In the genomic region with DNA sequence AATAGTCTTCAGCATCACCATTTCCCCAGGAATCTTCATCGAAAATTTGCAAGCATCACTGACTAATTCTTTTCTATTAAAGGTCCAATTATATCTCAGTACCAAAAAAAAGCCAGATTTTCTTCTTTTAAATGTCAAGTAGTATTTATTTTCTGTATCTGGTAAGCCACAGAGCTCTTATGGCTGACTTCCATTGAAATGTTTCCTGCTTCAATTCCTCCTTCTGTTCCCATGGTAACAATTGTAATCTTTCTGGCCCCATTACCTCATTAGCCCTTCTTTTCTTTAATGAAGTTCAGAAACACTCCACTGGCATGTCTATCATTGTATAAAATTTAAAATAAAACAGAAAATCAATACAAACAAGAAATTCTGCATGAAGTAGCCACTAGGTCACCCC, we compare ENCODE assay signal across 30 mouse cellular contexts.
DNase-seq lines count a peak whose midpoint lies in the region; ATAC-seq and TF ChIP-seq lines count a peak whose summit lies in the region.
"Had no signal": no experiment of that assay in that cellular context is flagged by ENCODE, and none has a peak within 500 bp of the region (broad histone marks: within the 10 kb centered on the region; RNA-seq: fewer than 3 reads in every experiment).

No protein-coding gene starts in this region.

- H3K27me3 ChIP-seq in forebrain, embryonic 16.5 days (replicated peaks; ENCODE audit: control insufficient read depth, insufficient read depth, low read length) = no peaks in the 10 kb centered on the region
- no peaks in the 10 kb centered on the region for H3K27me3 ChIP-seq in forebrain, embryonic 10.5 days (ENCODE audit: poor library complexity, severe bottlenecking)
- H3K27me3 ChIP-seq in midbrain, postnatal 0 days (ENCODE audit: insufficient read depth, low read length) = no peaks in the 10 kb centered on the region
- no peaks in the 10 kb centered on the region for H3K27me3 ChIP-seq in midbrain, embryonic 11.5 days (ENCODE audit: control insufficient read depth, insufficient read depth, low read length)
- H3K27me3 ChIP-seq: embryonic facial prominence, embryonic 13.5 days; heart, embryonic 12.5 days; heart, embryonic 15.5 days; hindbrain, embryonic 13.5 days; intestine, embryonic 15.5 days had no signal

- no peaks in the 10 kb centered on the region for H3K4me1 ChIP-seq in forebrain, embryonic 16.5 days (replicated peaks; ENCODE audit: control insufficient read depth, insufficient read depth, low read length)
- no peaks in the 10 kb centered on the region for H3K4me1 ChIP-seq in forebrain, embryonic 10.5 days
- H3K4me1 ChIP-seq in midbrain, postnatal 0 days (ENCODE audit: insufficient read depth, low read length) = no peaks in the 10 kb centered on the region
- no peaks in the 10 kb centered on the region for H3K4me1 ChIP-seq in midbrain, embryonic 11.5 days (ENCODE audit: control insufficient read depth, insufficient read depth, low read length)
- H3K4me1 ChIP-seq: embryonic facial prominence, embryonic 10.5 days; embryonic facial prominence, embryonic 13.5 days; heart, embryonic 12.5 days; heart, embryonic 15.5 days; hindbrain, embryonic 10.5 days; hindbrain, embryonic 13.5 days; intestine, embryonic 15.5 days had no signal

- no peak overlapping the region for H3K27ac ChIP-seq in forebrain, embryonic 16.5 days (ENCODE audit: low read length)
- H3K27ac ChIP-seq in forebrain, embryonic 10.5 days = no peak overlapping the region
- H3K27ac ChIP-seq in midbrain, postnatal 0 days (ENCODE audit: low read depth, low read length) = no peak overlapping the region
- no peak overlapping the region for H3K27ac ChIP-seq in midbrain, embryonic 11.5 days (ENCODE audit: low read depth, low read length)
- H3K27ac ChIP-seq: embryonic facial prominence, embryonic 10.5 days; embryonic facial prominence, embryonic 13.5 days; heart, embryonic 15.5 days; hindbrain, embryonic 10.5 days; hindbrain, embryonic 13.5 days; intestine, embryonic 15.5 days had no signal

- no peaks in the 10 kb centered on the region for H3K9me3 ChIP-seq in forebrain, embryonic 16.5 days (ENCODE audit: control insufficient read depth, low read length)
- H3K9me3 ChIP-seq in forebrain, embryonic 10.5 days = no peaks in the 10 kb centered on the region
- no peaks in the 10 kb centered on the region for H3K9me3 ChIP-seq in midbrain, postnatal 0 days (ENCODE audit: low read length)
- no peaks in the 10 kb centered on the region for H3K9me3 ChIP-seq in midbrain, embryonic 11.5 days (ENCODE audit: control insufficient read depth, low read length)
- H3K9me3 ChIP-seq: embryonic facial prominence, embryonic 10.5 days; embryonic facial prominence, embryonic 13.5 days; heart, embryonic 12.5 days; heart, embryonic 15.5 days; hindbrain, embryonic 10.5 days; hindbrain, embryonic 13.5 days; intestine, embryonic 15.5 days had no signal

- 14% methylated on average over 1 of the region's 1 CpGs for WGBS in forebrain, embryonic 16.5 days
- WGBS in forebrain, embryonic 10.5 days = 89% methylated on average over 1 of the region's 1 CpGs
- WGBS in midbrain, postnatal 0 days = 52% methylated on average over 1 of the region's 1 CpGs
- WGBS in midbrain, embryonic 11.5 days = 79% methylated on average over 1 of the region's 1 CpGs

- H3K36me3 ChIP-seq in forebrain, embryonic 16.5 days (ENCODE audit: control insufficient read depth, insufficient read depth) = no peaks in the 10 kb centered on the region
- H3K36me3 ChIP-seq in forebrain, embryonic 10.5 days (replicated peaks) = no peaks in the 10 kb centered on the region
- no peaks in the 10 kb centered on the region for H3K36me3 ChIP-seq in midbrain, postnatal 0 days (ENCODE audit: insufficient read depth, low read length)
- H3K36me3 ChIP-seq in midbrain, embryonic 11.5 days (ENCODE audit: control insufficient read depth, insufficient read depth, low read length) = no peaks in the 10 kb centered on the region
- H3K36me3 ChIP-seq: embryonic facial prominence, embryonic 10.5 days; embryonic facial prominence, embryonic 13.5 days; heart, embryonic 12.5 days; heart, embryonic 15.5 days; hindbrain, embryonic 10.5 days; hindbrain, embryonic 13.5 days; intestine, embryonic 15.5 days had no signal

- H3K4me2 ChIP-seq in forebrain, embryonic 16.5 days (ENCODE audit: low read length) = no peak overlapping the region
- H3K4me2 ChIP-seq in midbrain, postnatal 0 days (ENCODE audit: low read depth, low read length, poor library complexity, severe bottlenecking) = no peak overlapping the region
- H3K4me2 ChIP-seq in midbrain, embryonic 11.5 days = no peak overlapping the region
- H3K4me2 ChIP-seq: embryonic facial prominence, embryonic 13.5 days; heart, embryonic 12.5 days; heart, embryonic 15.5 days; hindbrain, embryonic 13.5 days; intestine, embryonic 15.5 days had no signal

- no peak overlapping the region for H3K9ac ChIP-seq in forebrain, embryonic 16.5 days (replicated peaks; ENCODE audit: low read depth, low read length)
- H3K9ac ChIP-seq in midbrain, postnatal 0 days (replicated peaks; ENCODE audit: low read length, poor library complexity, severe bottlenecking) = no peak overlapping the region
- H3K9ac ChIP-seq in midbrain, embryonic 11.5 days (ENCODE audit: low read length) = no peak overlapping the region
- H3K9ac ChIP-seq: embryonic facial prominence, embryonic 13.5 days; heart, embryonic 12.5 days; heart, embryonic 15.5 days; hindbrain, embryonic 13.5 days; intestine, embryonic 15.5 days had no signal

- H3K4me3 ChIP-seq in forebrain, embryonic 16.5 days (replicated peaks; ENCODE audit: low read length) = no peak overlapping the region
- no peak overlapping the region for H3K4me3 ChIP-seq in forebrain, embryonic 10.5 days
- H3K4me3 ChIP-seq in midbrain, postnatal 0 days (ENCODE audit: low read depth, low read length) = no peak overlapping the region
- H3K4me3 ChIP-seq in midbrain, embryonic 11.5 days (ENCODE audit: low read depth, low read length) = no peak overlapping the region
- H3K4me3 ChIP-seq: embryonic facial prominence, embryonic 10.5 days; embryonic facial prominence, embryonic 13.5 days; erythroblast, embryonic 14.5 days; heart, embryonic 12.5 days; heart, embryonic 15.5 days; hindbrain, embryonic 10.5 days; hindbrain, embryonic 13.5 days; intestine, embryonic 15.5 days had no signal

- no peak for TF ChIP-seq POLR2A in brain, embryonic 14.5 days (IDR thresholded peaks at IDR 0.05; ENCODE audit: borderline replicate concordance, extremely low read depth, insufficient read depth, insufficient read length, poor library complexity, severe bottlenecking)

- ATAC-seq in forebrain, embryonic 16.5 days = 0 out of 2 replicates have a peak, but pooled peaks have one; percentile 55
- ATAC-seq in midbrain, postnatal 0 days (ENCODE audit: low FRiP score) = no peak
- ATAC-seq in midbrain, embryonic 11.5 days (ENCODE audit: low FRiP score) = no peak
- ATAC-seq: activated CD4-positive, CD25-positive, alpha-beta regulatory T cell, adult 4 months; CD4-positive, CD25-positive, alpha-beta regulatory T cell, adult 4 months; hindbrain, embryonic 16.5 days; intestine, embryonic 15.5 days had no signal

- DNase-seq in forebrain, embryonic 10.5 days (ENCODE audit: extremely low spot score, low spot score) = no peak
- peak; percentile 10 for DNase-seq in midbrain, postnatal 0 days (ENCODE audit: low spot score)
- no peak for DNase-seq in midbrain, embryonic 11.5 days (ENCODE audit: low spot score, missing footprints)
- peak; percentile 61 for DNase-seq in brain, embryonic 14.5 days (ENCODE audit: low read depth)
- no peak for DNase-seq in natural killer cell, adult 2 months (ENCODE audit: low spot score in 2 of 2)
- DNase-seq in spleen, postnatal 10 days (ENCODE audit: low spot score in 2 of 2) = no peak
- DNase-seq: adrenal gland, adult 8-10 months; adrenal gland, postnatal 25 days; cerebellum, adult 11 months; cerebellum, adult 2 months; cerebellum, adult 9-11 months; cerebellum, postnatal 25 days; embryo, embryonic 11 days; gastrocnemius, postnatal 25 days; heart, adult 18-20 months; heart, postnatal 10 days; heart, postnatal 36 days; kidney, adult 11 months had no signal

- no peak for TF ChIP-seq CTCF in midbrain, postnatal 0 days (IDR thresholded peaks at IDR 0.05)
- TF ChIP-seq CTCF in brain, embryonic 14.5 days (IDR thresholded peaks at IDR 0.05; ENCODE audit: borderline replicate concordance, extremely low read depth, insufficient read depth, insufficient read length) = no peak

Comparison
In these comparisons a context has a peak if more than half of its experiments do, and no peak if none do; other contexts are left out.
1. DNase-seq: peak in midbrain, postnatal 0 days (single experiment) and brain, embryonic 14.5 days (single experiment); none in forebrain, embryonic 10.5 days (single experiment), midbrain, embryonic 11.5 days (single experiment), natural killer cell, adult 2 months (0 of 2) and spleen, postnatal 10 days (0 of 2).